ENCODE assay signal across 19 mouse cellular contexts in the genomic region with DNA sequence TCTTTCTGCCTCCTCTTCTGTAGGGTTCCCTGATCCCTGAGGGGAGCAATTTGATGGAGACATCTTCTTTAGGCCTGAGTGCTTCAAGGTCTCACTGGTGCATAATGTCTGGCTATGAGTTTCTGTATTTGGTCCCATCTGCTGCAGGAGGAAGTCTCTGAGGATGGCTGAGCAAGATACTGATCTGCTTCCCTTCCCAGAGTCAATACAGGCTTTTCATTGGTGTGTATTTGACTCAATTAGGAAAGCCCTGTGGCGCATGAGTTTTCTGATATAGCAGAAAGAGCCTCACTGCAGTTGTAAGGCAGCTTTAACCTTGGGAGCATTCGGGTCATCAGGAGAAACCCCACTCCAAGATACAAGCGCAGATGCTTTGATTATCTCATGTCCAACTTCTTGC. TPM values are rescaled to one million over a fixed set of nuclear protein-coding genes. Genes with fewer than 3 reads are reported as not detected.
"Had no signal": no experiment of that assay in that cellular context is flagged by ENCODE, and none has a peak within 500 bp of the region (broad histone marks: within the 10 kb centered on the region; RNA-seq: fewer than 3 reads in every experiment).

No protein-coding gene starts in this region.

- H3K36me3 ChIP-seq: limb, embryonic 10.5 days; liver, embryonic 12.5 days; midbrain, embryonic 12.5 days; neural tube, embryonic 13.5 days had no signal

- DNase-seq: kidney, postnatal 14 days; lung, embryonic 14.5 days; lung, postnatal 10 days; lung, postnatal 4 days; retina, postnatal 1 day; right cerebral cortex, postnatal 4 days; spleen, adult 18-20 months; thymus, adult 18-20 months had no signal

- H3K27me3 ChIP-seq: megakaryocyte, embryonic 14.5 days; midbrain, embryonic 12.5 days; neural tube, embryonic 13.5 days had no signal

- H3K27ac ChIP-seq: left cerebral cortex, adult 2 months; limb, embryonic 10.5 days; liver, embryonic 12.5 days; midbrain, embryonic 12.5 days; neural tube, embryonic 13.5 days had no signal

- H3K9me3 ChIP-seq: limb, embryonic 10.5 days; liver, embryonic 12.5 days; megakaryocyte, embryonic 14.5 days; midbrain, embryonic 12.5 days; neural tube, embryonic 13.5 days had no signal

- ATAC-seq: midbrain, embryonic 16.5 days had no signal

- H3K4me2 ChIP-seq: liver, embryonic 12.5 days; lung, embryonic 14.5 days; midbrain, embryonic 12.5 days; neural tube, embryonic 13.5 days had no signal

- H3K4me1 ChIP-seq: megakaryocyte, embryonic 14.5 days had no signal

- H3K4me3 ChIP-seq: left cerebral cortex, adult 2 months; limb, embryonic 10.5 days; liver, embryonic 12.5 days; megakaryocyte, embryonic 14.5 days; midbrain, embryonic 12.5 days; neural tube, embryonic 13.5 days had no signal

- H3K9ac ChIP-seq: liver, embryonic 12.5 days; lung, embryonic 14.5 days; midbrain, embryonic 12.5 days; neural tube, embryonic 13.5 days had no signal

RNA-seq across cellular contexts. Expression of a gene that starts 26.2 kb away (rescaled TPM):
- total RNA-seq: layer of hippocampus, postnatal 25 days; left cerebral cortex, adult 2 months; left cerebral cortex, postnatal 14 days had no signal
- polyA plus RNA-seq: lung, embryonic 14.5 days; midbrain, embryonic 16.5 days; stomach, embryonic 14.5 days had no signal

RNA-seq across cellular contexts. Expression of a gene that starts 36.0 kb away (rescaled TPM):
- total RNA-seq: layer of hippocampus, postnatal 25 days; left cerebral cortex, adult 2 months; left cerebral cortex, postnatal 14 days had no signal
- polyA plus RNA-seq: limb, embryonic 10.5 days; midbrain, embryonic 12.5 days; midbrain, embryonic 16.5 days; neural tube, embryonic 13.5 days; stomach, embryonic 14.5 days had no signal

RNA-seq across cellular contexts. Expression of a gene that starts 42.1 kb away (rescaled TPM):
- total RNA-seq: layer of hippocampus, postnatal 25 days; left cerebral cortex, adult 2 months; left cerebral cortex, postnatal 14 days had no signal
- polyA plus RNA-seq: limb, embryonic 10.5 days; lung, embryonic 14.5 days; midbrain, embryonic 12.5 days; midbrain, embryonic 16.5 days; neural tube, embryonic 13.5 days; stomach, embryonic 14.5 days had no signal

RNA-seq across cellular contexts. Expression of a gene that starts 47.8 kb away (rescaled TPM):
- total RNA-seq: layer of hippocampus, postnatal 25 days; left cerebral cortex, adult 2 months; left cerebral cortex, postnatal 14 days had no signal
- polyA plus RNA-seq: limb, embryonic 10.5 days; limb, embryonic 14.5 days; lung, embryonic 14.5 days; midbrain, embryonic 12.5 days; midbrain, embryonic 16.5 days; neural tube, embryonic 13.5 days; stomach, embryonic 14.5 days had no signal

RNA-seq across cellular contexts. Expression of a gene that starts 53.8 kb away (rescaled TPM):
- total RNA-seq: layer of hippocampus, postnatal 25 days; left cerebral cortex, adult 2 months; left cerebral cortex, postnatal 14 days had no signal
- polyA plus RNA-seq: lung, embryonic 14.5 days; midbrain, embryonic 16.5 days; neural tube, embryonic 13.5 days; stomach, embryonic 14.5 days had no signal
